Mouse (Mus musculus) erythroblast, embryonic 14.5 days (primary cell): ENCODE data around the gene Pkp2. TPM values are rescaled to one million over a fixed set of nuclear protein-coding genes. Genes with fewer than 3 reads are reported as not detected.

Experiments
- H3K27me3 ChIP-seq: 2 replicates; pipeline ENCODE4 v1.6.1; 2012; ENCODE audit warnings: inconsistent platforms; ENCODE audit not compliant: control insufficient read depth
- H3K36me3 ChIP-seq: 2 replicates; pipeline ENCODE4 v1.6.1; 2012; ENCODE audit warnings: mild to moderate bottlenecking, inconsistent platforms; ENCODE audit not compliant: control insufficient read depth
- H3K4me1 ChIP-seq: 2 replicates; pipeline ENCODE4 v1.6.1; 2012; ENCODE audit warnings: inconsistent platforms; ENCODE audit not compliant: control insufficient read depth
- H3K4me3 ChIP-seq: replicated peaks from 2 replicates; pipeline ENCODE3; 2012; ENCODE audit warnings: moderate library complexity, mild to moderate bottlenecking, inconsistent platforms
- H3K9me3 ChIP-seq: 2 replicates; pipeline ENCODE4 v1.6.1; 2012; ENCODE audit warnings: low read length, inconsistent platforms, mixed read lengths; ENCODE audit not compliant: control insufficient read depth
- GATA1 ChIP-seq: IDR thresholded peaks from 2 replicates; pipeline ENCODE4 v1.6.1; 2012; ENCODE audit warnings: low read length, inconsistent platforms, mixed read lengths
- TAL1 ChIP-seq: IDR thresholded peaks from 3 replicates; pipeline ENCODE4 v1.6.1; 2012; ENCODE audit warnings: low read length, inconsistent platforms, mixed read lengths
- polyA plus RNA-seq: library from polyadenylated mRNA; stranded (reverse); fragments of >175 nt; gene quantifications from 2 replicates; pipeline ENCODE4 v1.2.3, GENCODE M21; 2012

Pkp2 gene
- polyA plus RNA-seq, 1 experiment, result not detected

GRCm38 (mm10) chr16:16253326-16254074, 40.4 kb downstream of the Pkp2 start:
- Histone ChIP-seq H3K9me3 (no peaks in the 10 kb centered on the region), H3K27me3 (no peaks in the 10 kb centered on the region), H3K36me3 (no peaks in the 10 kb centered on the region), H3K4me1 (peaks cover 1% of the 10 kb centered on the region; the same call in 1 of the 2 replicates), H3K4me3 (no peak overlapping the region)
- TF ChIP-seq GATA1 (no peak), TAL1 (no peak)

- Histone ChIP-seq H3K9me3 (no peaks in the 10 kb centered on the region), H3K27me3 (no peaks in the 10 kb centered on the region), H3K4me3 (no peak overlapping the region), H3K4me1 (peaks cover 1% of the 10 kb centered on the region; the same call in 1 of the 2 replicates), H3K36me3 (no peaks in the 10 kb centered on the region)
- TF ChIP-seq GATA1 (no peak), TAL1 (no peak)
Measured at GRCm38 (mm10) chr16:16255217-16255616, 42.1 kb downstream of the Pkp2 start.

GRCm38 (mm10) chr16:16255874-16256273, 42.8 kb downstream of the Pkp2 start:
- no peaks in the 10 kb centered on the region for H3K27me3 ChIP-seq
- H3K4me3 ChIP-seq, result no peak overlapping the region
- TF ChIP-seq TAL1, result no peak
- TF ChIP-seq GATA1, result no peak
- no peaks in the 10 kb centered on the region for H3K4me1 ChIP-seq
- H3K36me3 ChIP-seq, result no peaks in the 10 kb centered on the region
- no peaks in the 10 kb centered on the region for H3K9me3 ChIP-seq

- Histone ChIP-seq H3K36me3 (no peaks in the 10 kb centered on the region), H3K4me3 (no peak overlapping the region), H3K9me3 (no peaks in the 10 kb centered on the region), H3K4me1 (no peaks in the 10 kb centered on the region), H3K27me3 (no peaks in the 10 kb centered on the region)
- TF ChIP-seq GATA1 (no peak), TAL1 (no peak)
Measured at GRCm38 (mm10) chr16:16256672-16257071, 43.6 kb downstream of the Pkp2 start.

- H3K36me3 ChIP-seq, result no peaks in the 10 kb centered on the region
- no peak overlapping the region for H3K4me3 ChIP-seq
- H3K4me1 ChIP-seq, result no peaks in the 10 kb centered on the region
- TF ChIP-seq TAL1, result no peak
- no peak for TF ChIP-seq GATA1
- no peaks in the 10 kb centered on the region for H3K27me3 ChIP-seq
- H3K9me3 ChIP-seq, result no peaks in the 10 kb centered on the region
Measured at GRCm38 (mm10) chr16:16260882-16261281, 47.8 kb downstream of the Pkp2 start.

- no peak overlapping the region for H3K4me3 ChIP-seq
- no peaks in the 10 kb centered on the region for H3K4me1 ChIP-seq
- H3K27me3 ChIP-seq, result no peaks in the 10 kb centered on the region
- no peaks in the 10 kb centered on the region for H3K9me3 ChIP-seq
- H3K36me3 ChIP-seq, result no peaks in the 10 kb centered on the region
- TF ChIP-seq TAL1 (no peak), GATA1 (no peak)
Measured at GRCm38 (mm10) chr16:16261481-16261880, 48.4 kb downstream of the Pkp2 start.

GRCm38 (mm10) chr16:16262436-16262835, 49.3 kb downstream of the Pkp2 start:
- no peaks in the 10 kb centered on the region for H3K4me1 ChIP-seq
- H3K36me3 ChIP-seq, result no peaks in the 10 kb centered on the region; the same call in 1 of the 2 replicates
- H3K4me3 ChIP-seq, result no peak overlapping the region
- TF ChIP-seq TAL1, result no peak
- TF ChIP-seq GATA1, result no peak
- no peaks in the 10 kb centered on the region for H3K9me3 ChIP-seq
- H3K27me3 ChIP-seq, result no peaks in the 10 kb centered on the region

- Histone ChIP-seq H3K4me1 (no peaks in the 10 kb centered on the region), H3K36me3 (no peaks in the 10 kb centered on the region; the same call in 1 of the 2 replicates), H3K27me3 (no peaks in the 10 kb centered on the region), H3K4me3 (no peak overlapping the region), H3K9me3 (no peaks in the 10 kb centered on the region)
- TF ChIP-seq GATA1 (no peak), TAL1 (no peak)
Measured at GRCm38 (mm10) chr16:16272978-16273377, 59.9 kb downstream of the Pkp2 start.

- Histone ChIP-seq H3K9me3 (no peaks in the 10 kb centered on the region), H3K36me3 (no peaks in the 10 kb centered on the region), H3K27me3 (no peaks in the 10 kb centered on the region), H3K4me3 (no peak overlapping the region), H3K4me1 (no peaks in the 10 kb centered on the region)
- no peak for TF ChIP-seq GATA1
- TF ChIP-seq TAL1, result no peak
Measured at GRCm38 (mm10) chr16:16273752-16274151, 60.6 kb downstream of the Pkp2 start.
